Mouse (Mus musculus) right cerebral cortex, adult 2 months (tissue): ENCODE measurements around the gene Adora2a.
"Not testable (repeated sequence)": the region's sequence is repeated elsewhere in the genome, so short reads cannot be mapped to it uniquely, and the experiment has no call there.

Experiments
- DNase-seq, 2 experiments: peaks; one replicate each; pipeline ENCODE4 v3.0.0; 2021 to 2022; ENCODE audit warnings: low spot score in 2 of 2

The Adora2a gene

GRCm38 (mm10) chr10:75316872-75316907 is at the start of gene Adora2a:
Adora2a (plus strand) TSS chr10:75316877.
- DNase-seq: no peak

GRCm38 (mm10) chr10:75273020-75273419 is 43.7 kb upstream of the Adora2a start:
- no peak for DNase-seq

DNA sequence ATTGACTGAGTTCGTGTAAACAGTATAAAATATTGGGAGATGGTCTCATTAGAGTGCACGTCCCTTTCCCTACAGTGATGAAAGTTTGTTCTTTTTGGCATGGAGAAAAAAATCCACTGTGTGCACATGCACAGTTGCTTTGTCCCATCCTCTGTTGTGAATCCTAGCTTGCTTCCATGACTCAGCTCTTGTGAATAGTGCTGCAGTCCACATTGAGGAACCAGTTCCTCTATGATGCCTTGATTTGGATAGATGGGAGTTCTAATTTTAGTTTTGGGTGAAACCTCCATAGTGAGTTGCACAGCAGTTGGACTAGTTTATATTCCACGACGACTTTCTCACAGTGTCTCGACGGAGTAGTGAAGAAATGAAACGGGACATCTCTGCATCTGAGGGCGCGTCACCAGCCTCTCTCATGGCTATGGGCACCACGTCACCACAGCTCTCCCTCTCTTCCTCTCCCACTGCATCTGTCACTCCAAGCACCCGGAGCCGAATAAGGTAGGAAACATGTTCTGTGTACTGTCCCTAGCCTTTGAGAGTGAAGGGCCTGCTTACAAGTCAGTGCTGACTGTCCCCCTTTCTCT is 40.2 kb upstream of the Adora2a start:
- DNase-seq: no peak

DNA sequence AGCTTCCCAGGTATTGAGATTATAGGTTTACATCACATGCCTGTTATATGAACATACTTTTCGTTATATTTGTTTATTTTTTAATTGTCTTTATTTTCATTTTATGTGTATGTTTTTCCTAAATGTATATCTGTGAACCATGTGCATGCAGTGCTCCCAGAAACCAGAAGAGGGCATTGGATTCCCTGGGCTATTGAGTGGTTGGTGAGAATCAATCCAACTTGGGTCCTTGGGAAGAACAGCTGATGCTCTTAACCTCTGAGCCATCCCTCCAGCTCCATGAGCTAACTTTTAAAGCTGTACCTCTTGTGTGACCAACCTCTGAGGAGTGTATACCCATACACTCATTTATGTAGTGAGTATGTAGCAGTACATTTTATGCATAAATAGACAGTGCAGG is 39.2 kb upstream of the Adora2a start:
- DNase-seq: peak; percentile 30 to 47

DNA sequence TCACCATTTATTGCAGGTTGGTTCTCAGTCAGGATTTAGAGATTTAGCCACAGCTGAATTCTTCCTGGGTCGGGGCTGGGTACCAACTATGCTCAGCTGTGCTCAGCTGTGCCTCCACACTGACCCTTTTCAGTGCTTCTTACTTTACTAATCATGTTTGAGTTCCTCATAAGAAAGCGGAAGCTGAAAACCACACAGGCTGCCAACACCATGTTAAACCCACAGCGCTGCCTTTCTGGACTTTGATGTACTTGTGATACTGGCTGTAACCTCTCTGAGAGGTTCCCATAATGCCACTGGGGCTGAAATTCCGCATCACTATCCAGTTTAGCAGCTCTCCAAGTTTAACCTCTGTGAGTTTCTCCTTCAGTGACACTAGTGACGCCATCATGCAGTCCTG is 34.0 kb upstream of the Adora2a start:
- no peak for DNase-seq

GRCm38 (mm10) chr10:75283821-75284220 is 32.9 kb upstream of the Adora2a start:
- DNase-seq: no peak

GRCm38 (mm10) chr10:75288579-75288978 is 28.1 kb upstream of the Adora2a start:
- no peak for DNase-seq

GRCm38 (mm10) chr10:75289392-75289791 is 27.3 kb upstream of the Adora2a start:
- no peak for DNase-seq

GRCm38 (mm10) chr10:75290650-75291049 is 26.0 kb upstream of the Adora2a start:
- DNase-seq: no peak

GRCm38 (mm10) chr10:75291338-75291737 is 25.3 kb upstream of the Adora2a start:
- no peak for DNase-seq

DNA sequence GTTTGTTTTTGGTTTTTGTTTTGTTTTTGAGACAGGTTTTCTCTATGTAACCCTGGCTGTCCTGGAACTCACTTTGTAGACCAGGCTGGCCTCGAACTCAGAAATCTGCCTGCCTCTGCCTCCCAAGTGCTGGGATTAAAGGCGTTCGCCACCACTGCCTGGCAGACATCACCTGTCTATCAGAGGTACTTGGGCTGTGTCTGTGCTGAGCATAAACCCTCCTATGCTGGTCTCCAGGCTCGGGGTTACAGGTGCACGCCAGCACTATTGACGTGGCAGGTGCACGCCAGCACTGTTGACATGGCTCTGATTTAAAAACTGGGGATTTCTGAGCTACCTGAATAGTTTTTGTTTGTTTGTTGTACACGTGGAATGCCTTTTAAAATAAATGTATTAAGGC is 24.5 kb upstream of the Adora2a start:
- DNase-seq: not testable (repeated sequence)

- no peak for DNase-seq
These were observed 23.4 kb upstream of the Adora2a start for GRCm38 (mm10) chr10:75293288-75293687.

DNA sequence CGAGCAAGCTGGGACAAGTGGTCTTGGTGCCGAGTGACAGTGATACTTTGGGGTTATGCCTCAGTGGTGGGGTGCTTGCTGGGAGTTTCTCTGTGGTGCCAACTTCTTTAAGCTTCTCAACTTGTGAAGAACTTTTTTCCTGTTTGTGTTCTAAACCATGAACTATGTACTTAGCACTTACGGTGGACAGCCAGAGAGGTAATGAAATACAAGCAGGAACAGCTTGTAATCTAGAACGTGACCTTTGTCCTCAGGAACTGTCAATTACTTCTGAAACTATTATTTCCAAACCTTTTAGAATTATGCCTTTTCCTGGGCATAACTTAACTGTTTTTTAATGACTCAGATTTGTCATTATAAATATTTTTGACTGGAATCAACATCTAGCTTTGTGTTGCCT is 22.3 kb upstream of the Adora2a start:
- no peak for DNase-seq

DNA sequence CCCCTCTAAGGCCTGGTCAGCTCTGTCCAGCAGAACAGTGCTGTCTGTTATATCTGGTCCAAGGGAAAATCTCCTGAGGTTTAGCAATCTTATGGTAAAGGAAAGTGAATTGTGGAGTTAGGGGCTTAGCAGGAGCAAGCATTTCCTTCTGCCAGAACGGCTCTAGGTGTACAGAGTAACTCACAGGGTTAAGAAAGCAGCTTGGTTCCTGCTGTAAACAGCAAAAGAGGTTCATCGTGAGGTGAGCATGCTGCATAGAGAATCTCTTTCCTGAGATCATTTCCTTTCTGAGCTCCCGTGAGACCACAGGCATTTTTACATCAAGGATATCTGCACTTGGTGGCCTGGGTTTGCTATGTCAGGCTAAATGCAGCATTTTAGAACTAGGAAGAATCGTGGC is 21.8 kb upstream of the Adora2a start:
- DNase-seq: no peak

- DNase-seq: no peak
These were observed 18.1 kb upstream of the Adora2a start for GRCm38 (mm10) chr10:75298608-75299007.

GRCm38 (mm10) chr10:75299785-75300418 is 16.8 kb upstream of the Adora2a start:
- peak; percentile 26 to 40 for DNase-seq

GRCm38 (mm10) chr10:75301195-75301806 is 15.4 kb upstream of the Adora2a start:
- DNase-seq: no peak

- no peak for DNase-seq
These were observed 14.7 kb upstream of the Adora2a start for GRCm38 (mm10) chr10:75301937-75302336.

DNA sequence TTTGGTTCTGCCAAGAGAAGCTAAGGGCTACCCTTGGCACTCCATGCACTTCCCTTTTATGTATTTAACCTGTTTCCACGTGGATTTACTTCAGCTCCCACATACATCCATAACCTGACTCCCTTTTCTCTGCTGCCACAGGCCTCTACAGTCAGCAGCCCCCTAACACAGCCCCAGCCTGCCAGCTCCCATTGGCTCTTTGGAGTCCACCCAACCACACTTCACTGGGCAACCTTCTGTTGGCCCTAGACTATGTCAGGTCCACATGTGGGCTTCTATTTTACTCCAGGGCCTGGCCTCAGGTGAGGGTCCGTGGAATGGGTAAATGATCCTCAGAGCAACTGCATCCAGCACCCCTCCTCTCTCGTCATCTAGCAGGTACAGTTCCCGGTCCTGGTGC is 14.1 kb upstream of the Adora2a start:
- DNase-seq: no peak

GRCm38 (mm10) chr10:75303324-75304048 is 13.2 kb upstream of the Adora2a start:
- DNase-seq: peak; percentile 74 to 75

DNA sequence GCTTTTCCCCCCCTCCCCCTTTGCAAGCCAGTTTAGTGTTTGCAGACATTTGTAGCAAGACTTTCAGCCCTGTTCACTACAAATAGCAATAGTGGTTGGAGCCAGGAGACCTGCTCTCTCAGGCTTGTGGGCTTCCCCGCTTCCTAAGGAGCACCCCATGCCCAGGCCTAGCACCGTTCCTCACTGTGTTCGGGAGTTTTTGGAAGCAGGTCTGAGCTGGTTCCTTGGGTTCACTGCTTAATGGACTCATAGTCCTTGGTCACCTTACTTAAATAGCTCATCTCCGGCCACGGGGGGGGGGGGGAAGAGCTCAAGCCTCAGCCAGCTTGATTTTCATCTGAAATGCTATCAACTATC is 12.7 kb upstream of the Adora2a start:
- no peak for DNase-seq

- DNase-seq: no peak
These were observed 12.3 kb upstream of the Adora2a start for GRCm38 (mm10) chr10:75304413-75304812.

DNA sequence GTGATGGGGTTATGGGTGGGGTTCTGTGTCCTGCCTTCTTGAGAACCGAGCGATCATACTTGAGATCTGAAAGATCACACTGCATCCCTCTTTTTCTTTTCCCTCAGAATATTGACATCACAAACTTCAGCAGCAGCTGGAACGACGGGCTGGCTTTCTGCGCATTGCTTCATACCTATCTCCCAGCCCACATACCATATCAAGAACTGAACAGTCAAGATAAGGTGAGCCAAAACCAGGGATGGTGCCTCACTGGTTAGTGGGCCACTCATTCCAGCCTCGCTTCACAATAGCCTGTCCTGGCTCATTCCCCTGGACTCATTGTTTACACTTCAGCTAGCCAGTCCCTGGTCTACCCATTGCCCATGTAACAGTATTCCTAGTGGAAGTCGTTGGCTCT is 9.5 kb upstream of the Adora2a start:
- DNase-seq: no peak

DNA sequence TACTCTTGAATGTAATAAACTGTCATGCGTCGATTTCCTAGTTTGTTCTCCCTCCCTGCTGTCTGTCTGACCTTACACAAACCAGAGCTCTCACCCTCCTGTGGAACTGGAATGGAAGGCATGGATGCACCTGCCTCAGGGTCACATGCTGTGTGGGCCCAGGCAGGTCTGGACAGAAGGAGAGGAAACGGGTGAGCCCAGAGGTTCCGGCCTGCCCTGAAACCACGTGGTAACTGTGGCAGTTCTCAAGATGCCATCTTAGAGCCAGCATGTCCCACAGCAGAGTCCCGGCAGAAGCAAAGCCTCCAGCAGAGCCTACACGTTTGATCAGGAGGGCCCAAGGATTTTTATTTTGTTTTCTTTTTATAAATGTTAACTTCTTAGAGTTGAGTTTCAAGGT is 4.3 kb upstream of the Adora2a start:
- no peak for DNase-seq
